Mouse (Mus musculus): ENCODE measurements around the gene Hs3st1. TPM values are rescaled to one million over a fixed set of nuclear protein-coding genes. Genes with fewer than 3 reads are reported as not detected.

Gene Hs3st1
- total RNA-seq, 1 experiment from 2014 or later = 1.2 TPM

DNA sequence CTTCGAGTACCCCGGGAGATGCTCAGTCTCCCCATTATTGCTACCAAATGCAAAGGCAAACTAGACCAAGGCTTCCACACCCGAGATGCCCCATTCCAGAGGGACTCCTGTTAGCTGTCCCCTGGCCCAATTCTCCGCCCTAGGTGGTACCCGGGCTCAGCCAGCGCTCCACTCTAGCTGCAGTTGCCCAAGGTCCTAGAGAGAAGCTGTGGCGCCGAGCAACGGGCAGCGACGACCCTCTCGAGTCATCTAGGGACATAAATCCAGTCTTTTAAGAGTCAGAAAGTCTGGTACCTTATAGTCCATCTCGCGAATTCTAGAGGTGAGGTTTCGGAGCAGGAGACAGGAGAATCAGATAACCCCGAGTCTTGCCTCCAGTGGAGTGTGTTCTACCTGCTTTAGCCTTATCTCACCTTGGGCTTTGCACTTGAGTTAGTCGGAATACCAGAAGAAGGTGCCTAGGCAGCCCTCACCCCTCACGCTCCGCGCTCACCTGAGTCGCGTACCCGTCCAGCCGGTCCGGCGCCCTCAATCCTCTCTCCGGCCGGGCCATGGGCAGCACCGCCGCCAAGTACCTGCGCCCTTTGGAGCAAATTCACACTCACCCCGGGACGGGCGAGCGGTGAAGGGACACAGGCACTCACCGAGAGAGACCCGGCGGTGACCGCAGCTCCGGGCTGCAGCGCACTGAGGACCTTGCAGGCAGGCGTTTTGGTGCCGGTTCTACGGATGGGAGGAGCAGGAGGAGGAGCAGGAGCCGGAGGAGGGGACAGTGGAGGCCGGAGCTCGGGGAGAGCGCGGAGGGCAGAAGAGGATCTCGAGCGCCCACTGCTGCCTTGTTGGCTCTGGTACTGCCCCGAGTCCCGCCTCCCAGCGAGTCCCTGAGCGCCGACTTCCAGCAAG lies 111.1 kb downstream of the Hs3st1 start:
- ATAC-seq (replicated peaks; ENCODE audit: low read depth, poor library complexity, severe bottlenecking) = peak; percentile 96

DNA sequence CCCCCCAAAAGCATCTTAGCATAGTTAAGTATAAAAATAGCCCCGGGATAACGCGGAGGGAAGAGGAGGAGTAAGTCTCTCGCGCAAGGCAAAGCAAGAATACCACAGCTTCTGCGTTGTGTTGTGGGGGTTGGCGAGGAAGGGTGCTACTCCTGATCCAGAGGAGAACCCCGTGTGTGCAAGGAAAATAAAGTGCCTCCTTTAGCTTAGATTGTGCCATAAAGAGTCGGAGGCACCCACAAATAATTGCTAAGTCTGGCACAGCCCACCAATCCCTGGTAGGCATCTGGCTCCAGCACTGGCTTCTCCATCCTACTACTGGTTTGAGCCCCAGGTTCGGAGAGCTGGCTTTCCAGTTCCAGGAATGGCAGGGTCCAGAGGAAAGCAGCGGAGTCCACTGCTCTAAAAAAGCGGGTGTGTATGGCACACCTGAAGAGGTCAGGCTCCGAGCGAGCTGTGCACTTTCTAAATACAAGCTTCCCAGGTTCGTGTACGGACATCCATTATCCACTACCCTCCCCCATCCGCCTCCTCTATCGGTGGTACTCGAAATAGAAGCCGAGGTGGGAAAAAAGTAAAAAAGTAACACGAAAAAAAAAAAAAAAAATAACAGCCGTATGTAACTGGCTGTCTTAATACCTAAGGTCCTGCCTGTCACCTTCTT lies 111.9 kb downstream of the Hs3st1 start:
- ATAC-seq (replicated peaks; ENCODE audit: low read depth, poor library complexity, severe bottlenecking) = no peak

DNA sequence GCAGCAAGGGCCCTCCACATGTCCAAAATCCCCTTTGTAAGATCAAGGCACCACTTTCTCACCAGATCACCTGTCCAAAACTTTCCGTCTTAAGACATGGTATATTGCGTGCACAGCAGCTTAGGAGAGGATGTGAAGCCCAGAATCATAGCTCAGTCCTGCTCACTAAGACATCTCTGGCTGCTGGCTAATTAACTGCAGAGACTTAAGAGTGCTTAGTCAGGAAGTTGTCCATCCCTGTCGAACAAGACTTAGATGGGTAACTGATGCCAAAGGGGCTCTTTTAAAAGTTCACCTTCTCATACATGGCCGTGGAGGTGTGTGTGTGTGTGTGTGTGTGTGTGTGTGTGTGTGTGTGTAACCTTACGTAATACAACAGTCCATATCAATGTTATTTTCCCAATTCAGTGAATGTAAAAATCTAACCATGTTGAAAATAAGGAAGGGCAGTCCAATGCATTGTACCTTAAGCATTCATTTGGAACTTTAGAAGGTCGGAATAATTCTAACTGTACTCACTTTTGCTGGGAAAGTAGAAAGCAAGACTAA lies 113.0 kb downstream of the Hs3st1 start:
- no peak for ATAC-seq (replicated peaks; ENCODE audit: low read depth, poor library complexity, severe bottlenecking)

DNA sequence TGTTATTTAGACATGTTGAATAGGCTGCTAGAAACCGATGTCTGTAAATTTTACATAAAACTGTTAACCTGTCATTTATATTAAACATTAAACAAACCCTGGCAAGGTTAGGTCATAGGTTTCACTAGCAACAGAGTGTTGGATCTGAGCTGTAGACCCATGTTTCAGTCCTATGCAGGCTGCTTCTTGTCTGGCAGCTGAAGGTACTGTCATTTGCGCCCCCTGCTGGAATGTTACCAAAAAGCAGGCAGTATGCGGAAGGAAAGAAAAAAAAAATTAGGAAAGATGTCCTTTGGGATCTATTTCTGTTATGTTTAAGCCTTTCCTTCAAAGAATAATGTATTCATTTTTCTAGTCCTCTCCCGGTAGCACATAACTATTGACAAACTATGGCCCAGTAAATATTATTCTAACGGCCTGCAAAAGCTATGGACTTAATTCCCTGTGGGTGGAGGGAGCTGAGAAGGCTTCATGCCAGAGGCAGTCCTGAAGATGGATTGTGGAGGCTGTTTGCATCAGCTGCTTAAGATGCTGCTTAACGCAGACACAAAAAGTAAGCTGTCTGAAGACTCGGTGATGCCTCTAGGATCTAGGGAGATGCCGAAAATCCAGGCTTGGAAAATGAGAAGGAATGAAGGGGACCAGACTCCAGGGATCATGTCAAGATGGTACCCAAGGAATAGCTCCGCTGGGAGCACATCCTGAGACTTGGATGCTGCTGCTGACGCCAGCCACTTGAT lies 115.7 kb downstream of the Hs3st1 start:
- ATAC-seq (replicated peaks; ENCODE audit: low read depth, poor library complexity, severe bottlenecking) = peak; percentile 48; the same call in 1 of the 2 replicates

DNA sequence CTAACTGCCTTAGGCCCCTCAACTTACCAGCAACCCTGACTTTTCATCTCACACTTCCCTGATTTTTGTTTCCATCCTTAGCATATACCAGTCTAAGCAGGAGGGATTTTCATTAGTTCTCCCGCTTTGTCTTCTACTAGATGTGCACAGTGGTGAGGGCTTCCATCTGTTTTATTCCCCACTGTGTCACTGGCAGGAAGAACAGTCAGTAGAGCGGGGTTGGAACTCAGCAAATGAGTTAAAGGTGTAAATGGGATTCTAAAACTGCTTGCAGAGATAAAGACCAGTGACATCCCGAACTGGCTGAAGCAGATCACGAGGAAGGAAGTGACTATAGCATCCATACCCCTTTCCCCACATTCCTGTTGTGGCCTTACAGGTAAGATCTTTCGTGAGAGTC lies 116.3 kb downstream of the Hs3st1 start:
- ATAC-seq (replicated peaks; ENCODE audit: low read depth, poor library complexity, severe bottlenecking) = no peak

DNA sequence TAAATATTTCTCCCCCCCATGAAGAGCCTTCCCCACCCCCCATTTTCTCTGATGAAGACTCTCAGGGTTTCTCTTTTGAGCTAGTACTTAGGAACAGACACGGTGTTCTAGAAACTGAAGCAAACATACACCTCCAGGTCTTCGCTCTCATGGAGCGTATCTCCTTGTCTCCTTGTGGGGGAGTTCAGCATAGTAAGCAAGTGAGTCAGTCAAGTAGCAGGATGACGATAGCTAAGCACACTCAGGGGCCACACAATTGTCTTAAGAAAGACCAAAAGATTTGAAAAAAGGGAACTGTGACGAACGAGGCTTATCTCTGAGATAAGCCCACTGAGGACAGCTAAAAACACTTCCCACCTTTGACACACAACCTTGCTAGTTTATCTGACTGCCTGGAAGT lies 117.4 kb downstream of the Hs3st1 start:
- 0 out of 2 replicates have a peak, but pooled peaks have one; percentile 12 for ATAC-seq (replicated peaks; ENCODE audit: low read depth, poor library complexity, severe bottlenecking)

DNA sequence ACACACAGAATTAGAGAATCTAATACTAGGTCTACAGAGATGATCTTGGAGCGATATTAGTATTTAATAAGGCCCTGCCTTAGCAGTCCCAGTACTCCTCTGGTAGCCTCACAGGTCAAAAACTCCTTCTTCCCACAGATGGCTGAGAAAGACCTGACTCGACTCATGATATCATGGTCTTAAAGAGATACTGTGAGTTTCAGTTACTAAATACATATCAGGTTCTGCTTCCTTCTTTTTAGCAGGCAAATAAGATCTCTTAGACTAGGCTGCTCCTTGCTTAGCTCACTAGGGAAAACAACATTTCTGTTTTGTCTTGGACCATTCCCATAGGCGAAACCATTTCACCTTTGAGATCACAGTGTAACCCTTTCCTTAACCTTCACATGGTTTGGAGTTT lies 119.2 kb downstream of the Hs3st1 start:
- ATAC-seq (replicated peaks; ENCODE audit: low read depth, poor library complexity, severe bottlenecking) = no peak

DNA sequence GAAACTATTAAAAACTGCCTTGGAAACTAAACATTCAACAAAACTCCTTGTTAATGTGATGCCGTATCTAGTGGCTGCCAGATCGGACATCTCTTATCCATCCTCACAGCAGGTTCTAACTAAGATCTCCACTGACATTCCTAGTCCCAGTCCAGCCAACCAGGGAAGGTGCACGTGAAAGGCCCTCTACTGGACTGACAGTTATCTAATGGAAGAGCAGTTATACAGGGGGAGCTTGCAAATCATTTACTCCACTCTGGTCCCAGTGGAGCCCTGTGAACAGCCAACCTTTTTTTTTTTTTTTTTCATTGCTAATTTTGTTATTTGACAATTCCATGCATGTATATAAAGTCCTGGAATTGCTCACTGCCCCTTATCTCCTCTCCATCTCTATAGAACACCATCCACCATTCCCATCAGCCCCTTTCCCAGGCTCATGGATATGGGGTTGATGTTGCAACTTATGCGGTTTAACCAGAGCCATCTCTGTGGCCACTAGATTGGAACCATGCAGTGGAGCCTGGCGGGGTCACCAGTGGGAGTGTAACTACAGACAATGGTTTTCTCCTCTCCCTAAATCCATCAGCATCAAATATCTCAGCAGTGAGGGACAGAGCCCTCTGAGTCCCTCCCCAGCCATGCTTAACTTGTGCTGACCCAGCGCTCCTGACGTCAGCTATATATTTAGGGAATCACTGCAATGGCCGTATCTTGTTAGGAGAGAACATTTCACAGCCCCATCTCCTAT lies 120.8 kb downstream of the Hs3st1 start:
- no peak for ATAC-seq (replicated peaks; ENCODE audit: low read depth, poor library complexity, severe bottlenecking)

DNA sequence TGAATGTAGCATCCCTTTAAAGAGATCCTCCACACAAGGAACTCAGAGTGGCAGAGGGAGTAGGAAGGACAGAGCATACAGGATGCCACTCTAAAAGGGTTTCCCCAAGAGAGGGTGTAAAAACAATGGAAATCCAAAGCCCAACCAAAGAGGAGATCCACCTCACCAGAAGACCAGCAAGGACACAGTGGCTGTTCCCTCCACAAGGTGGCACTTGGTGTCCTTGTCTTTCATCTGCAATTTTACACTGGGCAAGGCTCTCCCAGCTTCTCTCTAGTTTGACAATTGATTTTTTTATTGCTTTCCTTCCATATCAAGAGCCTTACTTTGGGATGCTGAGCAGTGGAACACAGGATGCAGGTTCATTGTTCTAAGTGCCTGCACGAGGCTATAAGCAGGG lies 122.1 kb downstream of the Hs3st1 start:
- ATAC-seq (replicated peaks; ENCODE audit: low read depth, poor library complexity, severe bottlenecking) = no peak

DNA sequence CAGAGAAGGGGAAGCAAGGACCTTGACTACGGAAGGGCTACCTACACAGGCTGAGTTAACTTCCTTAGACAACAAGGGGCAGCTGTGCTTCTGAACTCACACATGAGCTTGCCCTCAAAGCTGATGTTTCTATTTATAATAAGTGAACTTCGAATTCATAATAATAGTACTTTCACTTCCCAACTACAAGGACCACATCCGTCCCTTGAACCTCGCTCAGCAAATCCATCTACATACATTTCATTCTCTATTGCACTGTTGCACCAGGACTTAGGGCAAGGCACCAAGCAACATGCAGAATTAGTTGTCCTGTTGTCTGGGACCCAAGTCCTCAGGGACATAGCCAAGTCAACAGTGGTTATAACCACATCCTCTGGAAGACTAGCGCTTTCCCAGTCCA lies 124.4 kb downstream of the Hs3st1 start:
- peak; percentile 85 for ATAC-seq (replicated peaks; ENCODE audit: low read depth, poor library complexity, severe bottlenecking)

DNA sequence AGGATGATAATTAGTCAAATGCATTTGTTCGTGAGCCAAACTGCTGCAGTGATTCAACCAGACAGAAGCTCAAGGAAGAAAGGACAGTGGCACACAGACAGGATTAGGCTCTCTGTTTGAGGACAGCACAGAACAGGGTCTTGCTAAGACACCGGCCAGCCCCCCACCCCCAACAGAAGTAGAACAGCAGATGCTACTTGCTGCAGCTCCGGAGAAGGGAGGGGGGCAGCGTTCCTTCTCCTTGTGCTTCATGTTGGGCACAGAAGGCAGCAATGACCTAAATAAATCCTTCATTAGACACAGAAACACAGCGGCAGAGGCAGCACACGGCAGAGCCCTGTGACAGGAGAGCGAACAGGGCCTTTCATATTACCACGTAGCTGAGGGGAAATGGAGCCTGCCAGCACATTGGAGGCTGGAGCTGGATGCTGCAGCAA lies 130.2 kb downstream of the Hs3st1 start:
- ATAC-seq (replicated peaks; ENCODE audit: low read depth, poor library complexity, severe bottlenecking) = no peak

DNA sequence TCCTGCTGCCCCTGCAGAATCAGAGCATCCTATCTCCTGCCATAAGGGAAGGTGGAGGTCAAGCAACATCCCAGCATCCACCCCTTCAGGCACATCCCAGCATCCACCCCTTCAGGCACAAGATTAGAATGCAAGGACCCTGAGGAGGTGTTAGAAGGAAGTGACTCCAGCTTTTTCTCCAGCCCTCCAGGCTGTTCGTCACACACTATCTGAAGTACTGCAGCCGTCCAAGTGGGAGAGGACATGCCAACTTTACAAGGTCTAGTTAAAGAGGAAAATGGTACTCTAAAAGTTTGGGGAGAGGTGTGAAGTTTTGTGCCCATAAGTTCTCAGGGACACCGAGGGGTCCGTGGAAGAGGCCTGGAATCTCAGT lies 131.1 kb downstream of the Hs3st1 start:
- ATAC-seq (replicated peaks; ENCODE audit: low read depth, poor library complexity, severe bottlenecking) = no peak

DNA sequence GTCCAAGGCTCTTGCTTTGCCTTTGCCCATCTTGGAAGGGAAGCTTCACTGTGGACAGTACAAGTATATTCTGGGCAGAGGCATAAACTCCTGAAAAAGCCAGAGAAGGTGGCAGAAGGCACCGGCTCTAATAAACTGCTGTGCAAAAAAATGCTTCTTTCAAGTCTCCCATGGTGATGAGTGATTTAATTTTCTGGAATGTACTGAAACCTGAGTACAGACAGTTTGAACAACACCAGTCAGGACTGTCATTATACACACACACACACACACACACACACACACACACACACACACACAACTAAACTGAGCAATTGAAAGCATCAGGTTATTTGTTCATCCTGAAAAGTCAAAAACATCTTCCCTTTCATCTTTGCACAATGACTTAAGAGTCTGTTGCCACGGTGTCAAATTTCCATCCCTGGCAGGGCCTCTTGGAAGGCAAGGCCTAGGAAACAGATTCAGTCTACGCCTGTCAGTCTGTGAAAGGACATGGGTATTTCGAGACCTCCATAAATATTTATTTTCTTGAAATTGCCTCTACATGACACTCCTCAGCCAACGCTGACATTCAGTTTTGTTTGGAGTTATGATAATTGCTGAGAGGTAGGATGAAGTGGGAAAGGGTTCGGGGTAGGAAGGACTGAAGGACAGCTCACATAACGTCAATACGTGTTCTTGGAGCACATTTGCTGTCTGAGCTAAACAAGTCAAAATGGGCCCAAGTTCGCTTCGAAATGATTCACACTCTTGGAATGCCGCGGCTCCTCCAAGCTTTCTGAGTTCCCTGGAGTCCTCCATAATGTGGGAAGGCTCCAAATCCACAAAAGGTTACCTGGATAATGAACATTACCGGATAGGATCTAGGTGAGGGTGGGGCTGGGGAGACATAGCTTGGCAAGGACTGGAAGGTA lies 131.7 kb downstream of the Hs3st1 start:
- no peak for ATAC-seq (replicated peaks; ENCODE audit: low read depth, poor library complexity, severe bottlenecking)

DNA sequence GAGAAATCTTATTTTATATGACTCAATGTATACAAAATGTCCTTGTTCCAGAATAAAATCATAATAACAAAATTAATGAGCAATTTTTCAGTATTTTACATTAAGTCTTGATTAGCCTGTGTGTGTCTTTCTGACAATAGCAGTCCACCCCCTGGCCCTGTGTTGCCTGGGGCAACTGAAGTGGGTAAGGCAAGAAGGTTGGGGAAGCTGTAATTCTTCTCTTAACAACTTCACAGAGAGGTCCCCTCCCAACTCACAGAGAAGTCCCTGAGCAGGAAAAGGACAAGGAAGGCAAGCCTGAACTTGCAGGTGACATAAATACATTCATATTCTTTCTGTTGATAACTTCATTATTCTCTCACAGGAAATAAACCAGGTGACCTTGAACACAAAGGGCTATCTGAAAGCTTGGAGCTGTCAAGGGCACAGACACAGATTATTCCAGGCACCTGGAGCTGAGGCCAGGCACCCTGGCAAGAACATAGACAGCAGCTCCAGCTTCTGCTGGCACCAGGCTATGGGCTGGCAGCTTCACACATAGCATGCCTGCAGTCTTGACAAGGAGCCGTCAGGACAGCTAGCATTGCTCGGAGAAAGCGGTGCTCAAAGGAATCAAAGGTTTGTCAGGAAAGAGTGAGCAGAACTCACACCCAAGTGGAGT lies 134.9 kb downstream of the Hs3st1 start:
- ATAC-seq (replicated peaks; ENCODE audit: low read depth, poor library complexity, severe bottlenecking) = no peak

DNA sequence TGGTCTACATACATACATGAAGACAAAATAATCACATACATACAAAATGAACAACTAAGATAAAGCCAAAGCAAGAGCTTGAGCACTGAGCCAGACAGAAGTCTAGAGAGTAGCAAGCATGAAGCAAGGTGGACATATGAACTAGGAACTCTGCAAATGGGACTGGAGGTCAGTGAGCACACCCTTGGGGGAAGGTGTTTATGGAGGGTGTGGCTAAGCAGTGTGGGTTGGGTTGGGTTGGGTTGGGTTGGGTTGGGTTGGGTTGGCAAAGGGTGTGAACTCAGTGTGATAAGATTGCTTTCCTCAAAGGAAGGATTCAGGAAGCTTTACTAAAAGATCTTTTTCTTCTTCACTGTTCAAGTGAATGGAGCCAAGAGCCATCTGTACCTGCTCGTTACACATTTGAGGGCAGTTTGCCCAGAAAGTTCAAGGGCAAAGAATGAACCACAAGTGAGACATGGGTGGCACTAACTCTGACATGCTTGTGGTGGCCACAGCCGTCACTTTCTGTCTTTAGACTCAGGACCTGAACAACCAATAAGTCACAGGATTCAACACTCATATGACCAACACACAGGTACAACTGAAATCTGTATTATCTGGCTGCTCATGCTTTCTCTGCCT lies 137.8 kb downstream of the Hs3st1 start:
- ATAC-seq (replicated peaks; ENCODE audit: low read depth, poor library complexity, severe bottlenecking) = no peak

DNA sequence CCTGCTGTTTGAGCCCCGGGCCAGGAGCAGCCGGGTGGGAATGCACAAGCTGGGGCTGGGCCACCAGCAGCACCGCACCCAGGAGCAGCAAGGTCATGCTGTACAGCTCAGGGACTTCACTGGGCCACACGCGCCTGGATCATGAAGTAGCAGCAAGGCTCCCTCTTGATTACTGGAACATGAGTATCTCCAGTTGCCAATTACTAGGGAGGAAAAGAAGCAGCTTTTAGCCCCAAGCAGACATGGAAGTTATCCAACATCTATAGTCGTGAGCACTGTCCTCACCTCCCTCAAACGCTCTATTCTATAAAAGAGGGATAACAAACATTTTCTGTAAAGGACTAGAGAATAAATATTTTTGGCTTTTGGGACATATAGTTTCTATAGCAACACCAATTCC lies 140.1 kb downstream of the Hs3st1 start:
- ATAC-seq (replicated peaks; ENCODE audit: low read depth, poor library complexity, severe bottlenecking) = no peak

DNA sequence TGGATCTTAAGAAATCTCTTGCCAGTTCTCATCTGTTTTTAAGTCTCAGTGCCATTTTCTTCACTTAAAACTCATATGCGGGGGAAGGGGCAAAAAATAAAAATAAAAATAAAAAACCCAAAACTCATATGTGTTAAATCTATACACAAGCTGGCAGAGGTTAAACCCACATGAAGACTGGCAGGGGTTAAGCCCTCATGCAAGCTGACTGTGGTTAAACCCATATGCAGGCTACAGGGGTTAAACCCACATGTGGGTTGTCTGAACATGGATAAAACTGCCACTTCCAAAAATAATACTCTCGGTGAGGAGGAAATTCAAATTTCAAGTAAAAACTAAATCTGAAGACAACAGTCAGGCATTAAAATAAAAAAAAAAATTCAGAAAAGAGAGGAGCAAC lies 141.7 kb downstream of the Hs3st1 start:
- ATAC-seq (replicated peaks; ENCODE audit: low read depth, poor library complexity, severe bottlenecking) = peak; percentile 58; the same call in 1 of the 2 replicates

DNA sequence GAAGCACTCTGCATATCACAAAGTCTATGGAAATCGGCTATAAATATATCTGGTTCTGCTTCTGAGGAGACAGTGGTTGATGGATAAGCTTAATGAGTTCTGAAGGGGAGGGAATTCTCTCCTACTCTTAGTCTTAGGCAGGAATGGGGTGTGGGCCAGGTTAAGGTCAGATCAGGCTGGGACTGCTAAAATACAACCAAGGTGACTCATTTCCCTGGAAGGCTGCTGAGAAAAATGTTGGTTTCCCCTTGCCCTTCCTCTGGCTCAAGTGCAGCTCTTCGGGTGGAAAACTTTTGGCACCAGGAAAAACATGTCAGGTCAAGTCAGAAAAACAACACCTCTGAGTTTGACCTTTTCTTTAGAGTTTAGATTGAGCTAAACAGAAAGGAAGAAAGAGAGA lies 143.0 kb downstream of the Hs3st1 start:
- no peak for ATAC-seq (replicated peaks; ENCODE audit: low read depth, poor library complexity, severe bottlenecking)

Measured in common myeloid progenitor, adult 5-6 weeks (primary cell).